8 mouse cellular contexts compared by ENCODE assay signal in genomic region chr11:55025896-55026295, GRCm38 (mm10). TPM values are rescaled to one million over a fixed set of nuclear protein-coding genes. Genes with fewer than 3 reads are reported as not detected.
DNase-seq lines count a peak whose midpoint lies in the region; ATAC-seq and TF ChIP-seq lines count a peak whose summit lies in the region.

No protein-coding gene starts in this region.

- no peak overlapping the region for H3K4me3 ChIP-seq in limb, embryonic 14.5 days (replicated peaks; ENCODE audit: low read length)
- H3K4me3 ChIP-seq in limb, embryonic 10.5 days: no peak overlapping the region
- H3K4me3 ChIP-seq in gastrocnemius, adult 2 months: peak overlapping the region; percentile 17; the same call in 1 of the 2 replicates

- H3K9ac ChIP-seq in limb, embryonic 14.5 days (ENCODE audit: low read depth, low read length, severe bottlenecking): no peak overlapping the region

- peaks cover 81% of the 10 kb centered on the region for H3K4me1 ChIP-seq in limb, embryonic 14.5 days (ENCODE audit: control insufficient read depth, insufficient read depth, low read length)
- peaks cover 49% of the 10 kb centered on the region for H3K4me1 ChIP-seq in limb, embryonic 10.5 days

- H3K27me3 ChIP-seq in limb, embryonic 14.5 days (ENCODE audit: control insufficient read depth, insufficient read depth, low read length): no peaks in the 10 kb centered on the region
- no peaks in the 10 kb centered on the region for H3K27me3 ChIP-seq in limb, embryonic 10.5 days (ENCODE audit: low read depth, poor library complexity, severe bottlenecking)

- no peak overlapping the region for H3K4me2 ChIP-seq in limb, embryonic 14.5 days (replicated peaks; ENCODE audit: low read depth, low read length, severe bottlenecking)

- WGBS in limb, embryonic 14.5 days: 70% methylated on average over 4 of the region's 4 CpGs
- WGBS in limb, embryonic 10.5 days: 92% methylated on average over 4 of the region's 4 CpGs

- ATAC-seq in cerebellum, adult (ENCODE audit: insufficient number of reproducible peaks, low FRiP score, low TSS enrichment): no peak
- ATAC-seq in limb, embryonic 14.5 days (ENCODE audit: low FRiP score, low read depth): no peak
- 0 out of 2 replicates have a peak, but pooled peaks have one; percentile 27 for ATAC-seq in megakaryocyte-erythroid progenitor cell, adult 5-6 weeks (replicated peaks; ENCODE audit: low FRiP score, low TSS enrichment, poor library complexity, severe bottlenecking)

- no peak for TF ChIP-seq CTCF in gastrocnemius, adult 2 months (IDR thresholded peaks at IDR 0.05)

- no peaks in the 10 kb centered on the region for H3K9me3 ChIP-seq in limb, embryonic 14.5 days (ENCODE audit: control insufficient read depth, low read length)
- H3K9me3 ChIP-seq in limb, embryonic 10.5 days (replicated peaks): no peaks in the 10 kb centered on the region

- intact Hi-C loops in gastrocnemius, adult 2 months (cut with DNase I): no loop called here

- no peak for TF ChIP-seq POLR2A in limb, embryonic 14.5 days (IDR thresholded peaks at IDR 0.05; ENCODE audit: borderline replicate concordance, extremely low read depth, insufficient read depth, insufficient read length)

- peaks cover 23% of the 10 kb centered on the region for H3K36me3 ChIP-seq in limb, embryonic 14.5 days (ENCODE audit: control insufficient read depth, insufficient read depth, low read length)
- peaks cover 12% of the 10 kb centered on the region for H3K36me3 ChIP-seq in limb, embryonic 10.5 days

- 0 out of 2 replicates have a peak overlapping the region, but pooled peaks have one; percentile 56 for H3K27ac ChIP-seq in limb, embryonic 14.5 days (replicated peaks; ENCODE audit: low read depth, low read length)
- H3K27ac ChIP-seq in limb, embryonic 10.5 days: no peak overlapping the region
- peak overlapping the region; percentile 90 for H3K27ac ChIP-seq in gastrocnemius, adult 2 months

- peak; percentile 33 for DNase-seq in cerebellum, adult 11 months
- DNase-seq in limb, embryonic 14.5 days (ENCODE audit: low spot score): no peak
- no peak for DNase-seq in limb, embryonic 10.5 days (ENCODE audit: low spot score)
- DNase-seq in gastrocnemius, adult 2 months: peak; percentile 79
- no peak for DNase-seq in frontal cortex, adult 2 months (ENCODE audit: extremely low spot score in 1 of 2, low spot score in 1 of 2)
- DNase-seq in left cerebral cortex, adult 9 months (ENCODE audit: low spot score in 2 of 2): no peak

RNA-seq across cellular contexts. Expression of gene Anxa6, which starts 7.3 kb away (rescaled TPM):
- 272 and 281 TPM in 2 replicates for polyA plus RNA-seq in limb, embryonic 14.5 days (2012; rRNA removed)
- 390 and 395 TPM in 2 replicates for polyA plus RNA-seq in limb, embryonic 14.5 days (2014; fragmentation: Nextera tagmentation; extraction: Ambion mirVana)
- 53.5 and 69.1 TPM in 2 replicates for polyA plus RNA-seq in limb, embryonic 10.5 days (2016; fragmentation: Nextera tagmentation; extraction: Ambion mirVana)
- total RNA-seq in gastrocnemius, adult 2 months (2021): 100 to 1,000 TPM; 166 to 187 TPM
- total RNA-seq in megakaryocyte-erythroid progenitor cell, adult 5-6 weeks (2014; fragmentation: Nextera tagmentation): 18.3 and 28.5 TPM in 2 replicates
- 25.3 and 26.7 TPM in 2 replicates for total RNA-seq in megakaryocyte-erythroid progenitor cell, adult 5-6 weeks (2017)
- polyA plus RNA-seq in frontal cortex, adult 2 months (2012; rRNA removed): 76.6 and 76.8 TPM in 2 replicates

RNA-seq across cellular contexts. Expression of gene Ccdc69, which starts 52.0 kb away (rescaled TPM):
- 1.2 and 1.6 TPM in 2 replicates for polyA plus RNA-seq in limb, embryonic 14.5 days (2012; rRNA removed)
- polyA plus RNA-seq in limb, embryonic 14.5 days (2014; fragmentation: Nextera tagmentation; extraction: Ambion mirVana): 1.1 and 1.3 TPM in 2 replicates
- polyA plus RNA-seq in limb, embryonic 10.5 days (2016; fragmentation: Nextera tagmentation; extraction: Ambion mirVana): 0.61 and 0.85 TPM in 2 replicates
- total RNA-seq in gastrocnemius, adult 2 months (2021): 1 to 10 TPM; 3.6 to 3.9 TPM
- total RNA-seq in megakaryocyte-erythroid progenitor cell, adult 5-6 weeks (2014; fragmentation: Nextera tagmentation): 4.8 and 8.8 TPM in 2 replicates
- 9.6 and 15.9 TPM in 2 replicates for total RNA-seq in megakaryocyte-erythroid progenitor cell, adult 5-6 weeks (2017)
- polyA plus RNA-seq in frontal cortex, adult 2 months (2012; rRNA removed): 0.94 and 1.2 TPM in 2 replicates

Comparison
In these comparisons a context has a peak if more than half of its experiments do, and no peak if none do; other contexts are left out.
1. DNase-seq: peak in cerebellum, adult 11 months (single experiment) and gastrocnemius, adult 2 months (single experiment); none in limb, embryonic 14.5 days (single experiment), limb, embryonic 10.5 days (single experiment), frontal cortex, adult 2 months (0 of 2) and left cerebral cortex, adult 9 months (0 of 2).